Mouse (Mus musculus): ENCODE measurements around the gene Amacr. TPM values are rescaled to one million over a fixed set of nuclear protein-coding genes. Genes with fewer than 3 reads are reported as not detected.

Amacr gene
- polyA plus RNA-seq, 1 experiment: 14.4 TPM

GRCm38 (mm10) chr15:10990411-10990810 lies 8.9 kb downstream of the Amacr start:
- no peak for DNase-seq (ENCODE audit: low spot score)

GRCm38 (mm10) chr15:10991566-10991965 lies 10.0 kb downstream of the Amacr start:
- DNase-seq (ENCODE audit: low spot score): no peak

- DNase-seq (ENCODE audit: low spot score): no peak
Measured at GRCm38 (mm10) chr15:10999832-11000231, 18.3 kb downstream of the Amacr start.

DNA sequence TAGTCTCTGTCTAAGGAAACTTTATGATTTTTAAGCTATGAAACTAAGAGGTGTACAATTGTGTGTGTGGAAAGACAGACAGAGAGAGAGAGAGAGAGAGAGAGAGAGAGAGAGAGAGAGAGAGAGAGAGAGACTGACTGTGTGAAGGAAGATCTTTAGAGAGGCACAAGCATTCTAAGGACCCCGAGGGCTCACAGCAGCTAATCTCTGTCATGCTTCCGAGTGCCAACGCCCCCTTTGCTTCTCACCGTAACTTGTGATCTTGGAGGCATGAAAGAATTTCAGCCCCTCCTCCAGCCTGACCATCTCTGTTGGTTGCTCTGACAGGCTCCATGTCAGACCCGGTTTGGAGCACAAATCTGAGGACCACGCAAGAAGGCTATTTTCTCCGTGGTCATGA lies 18.9 kb downstream of the Amacr start, which contains the start of gene Slc45a2:
Slc45a2 (plus strand) TSS at position 301 of the 400 bp plus-strand sequence.
- DNase-seq (ENCODE audit: low spot score): no peak

- DNase-seq (ENCODE audit: low spot score): no peak
Measured at GRCm38 (mm10) chr15:11003791-11004190, 22.2 kb downstream of the Amacr start.

GRCm38 (mm10) chr15:11004646-11005045 lies 23.1 kb downstream of the Amacr start:
- DNase-seq (ENCODE audit: low spot score): no peak

GRCm38 (mm10) chr15:11008756-11009155 lies 27.2 kb downstream of the Amacr start:
- DNase-seq (ENCODE audit: low spot score): no peak

DNA sequence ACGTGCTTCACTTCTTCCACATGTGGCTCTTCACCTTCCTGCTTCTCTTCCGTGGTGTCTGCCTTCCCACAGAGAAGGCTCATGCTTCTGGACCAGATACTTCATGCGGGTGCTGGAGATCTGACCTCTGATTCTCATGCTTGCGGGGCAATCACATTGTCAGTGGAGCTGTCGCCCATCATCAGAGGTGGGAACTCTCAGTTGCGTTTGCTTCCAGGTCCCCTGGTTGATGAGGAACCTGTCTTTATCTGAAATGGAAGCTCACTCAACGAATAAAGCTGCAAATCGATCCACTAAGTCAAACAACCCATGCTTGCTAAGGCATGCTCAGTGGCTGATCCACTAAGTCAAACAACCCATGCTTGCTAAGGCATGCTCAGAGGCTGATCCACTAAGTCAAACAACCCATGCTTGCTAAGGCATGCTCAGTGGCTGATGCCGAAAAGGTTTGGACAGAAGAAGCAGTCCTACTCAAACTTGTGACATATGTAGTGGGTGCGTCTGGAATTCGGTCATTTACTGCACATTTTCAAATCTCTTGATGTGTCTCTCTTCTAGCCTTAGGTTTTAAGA lies 29.5 kb downstream of the Amacr start:
- no peak for DNase-seq (ENCODE audit: low spot score)

DNA sequence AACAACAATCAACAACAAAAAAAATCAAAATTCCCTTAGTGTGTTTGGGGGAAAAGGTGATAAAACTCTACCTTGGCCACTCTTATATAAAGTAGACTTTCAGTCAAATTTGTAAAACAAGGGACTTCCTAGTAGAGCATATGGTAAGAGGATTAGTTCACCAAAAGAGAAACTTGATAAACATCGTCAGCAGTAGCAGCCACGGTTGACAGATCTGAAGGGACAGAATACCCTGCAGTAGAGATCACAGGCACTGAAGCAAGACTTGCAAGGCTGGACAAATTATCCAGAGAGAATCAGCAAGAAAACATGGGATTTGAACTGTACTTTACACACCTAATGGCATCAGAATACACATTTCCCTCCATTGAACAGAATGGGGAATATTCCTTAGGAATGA lies 33.4 kb downstream of the Amacr start:
- DNase-seq (ENCODE audit: low spot score): no peak

GRCm38 (mm10) chr15:11026801-11027561 lies 45.4 kb downstream of the Amacr start:
- no peak for DNase-seq (ENCODE audit: low spot score)

- DNase-seq (ENCODE audit: low spot score): no peak
Measured at GRCm38 (mm10) chr15:11030188-11030587, 48.6 kb downstream of the Amacr start.

DNA sequence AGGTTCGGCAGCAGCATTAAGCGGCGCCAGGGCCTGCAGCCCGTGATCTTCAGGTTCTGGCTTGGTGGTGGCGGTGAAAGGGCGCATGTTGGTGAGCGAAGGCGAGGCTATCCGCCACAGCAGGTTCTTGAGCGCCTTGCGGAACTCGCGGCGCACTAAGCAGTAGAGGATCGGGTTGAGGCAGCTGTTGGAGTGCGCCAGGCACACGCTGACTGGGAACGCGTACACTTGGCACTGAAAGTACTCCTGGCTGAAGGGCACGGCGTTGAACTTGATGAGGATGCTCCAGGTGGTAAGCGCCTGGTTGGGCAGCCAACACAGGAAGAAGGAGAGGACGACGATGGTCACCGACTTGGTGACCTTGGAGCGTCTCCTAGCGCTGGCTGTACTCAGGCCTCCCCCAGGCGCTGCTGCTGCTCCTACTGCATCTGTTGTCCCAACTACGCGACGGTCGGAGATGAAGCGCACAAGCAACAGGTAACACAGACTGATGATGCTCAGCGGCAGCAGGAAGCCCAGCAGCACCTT lies 54.5 kb downstream of the Amacr start:
- DNase-seq (ENCODE audit: low spot score): no peak

- no peak for DNase-seq (ENCODE audit: low spot score)
Measured at GRCm38 (mm10) chr15:11036535-11037375, 55.2 kb downstream of the Amacr start.

DNA sequence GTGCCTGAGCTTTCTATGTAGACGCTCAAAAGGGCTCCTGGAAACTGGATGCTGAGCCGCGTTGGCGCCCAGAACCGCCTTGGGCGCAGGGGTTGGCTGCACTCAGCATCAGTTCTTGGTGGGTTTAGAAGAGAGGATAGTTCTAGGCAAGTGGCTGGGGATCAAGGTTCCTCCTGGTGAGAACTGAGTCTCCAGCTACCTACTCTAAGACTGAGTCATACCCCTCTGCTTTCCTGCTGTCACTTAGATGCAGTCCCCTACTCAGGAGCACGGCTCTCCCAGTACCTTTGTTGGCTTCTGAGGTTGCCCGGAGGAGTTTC lies 55.8 kb downstream of the Amacr start:
- DNase-seq (ENCODE audit: low spot score): no peak

DNA sequence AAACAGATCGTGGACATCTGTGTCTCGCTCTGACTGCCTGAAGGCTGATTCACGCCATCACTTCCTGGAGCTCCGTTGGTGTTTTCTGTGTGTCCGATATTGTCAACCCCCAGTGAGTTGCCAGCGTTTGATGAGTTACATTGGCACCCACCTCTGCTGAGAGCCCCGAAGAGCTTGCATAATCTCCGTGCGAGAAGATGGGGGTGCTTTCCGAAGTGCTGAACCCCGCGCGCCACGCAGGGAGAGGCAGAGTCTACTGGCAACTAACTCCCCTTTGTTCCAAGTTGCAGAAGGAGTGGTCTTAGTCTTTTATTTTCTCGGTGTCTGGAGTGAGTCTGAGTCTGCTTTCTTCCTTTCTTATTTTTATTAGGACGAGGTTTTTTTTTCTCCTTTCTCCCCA lies 56.2 kb downstream of the Amacr start, which contains the start of gene Rxfp3:
Rxfp3 (minus strand) TSS at position 281 of the 400 bp plus-strand sequence.
- no peak for DNase-seq (ENCODE audit: low spot score)

- DNase-seq (ENCODE audit: low spot score): no peak
Measured at GRCm38 (mm10) chr15:11038476-11038875, 56.9 kb downstream of the Amacr start.

DNA sequence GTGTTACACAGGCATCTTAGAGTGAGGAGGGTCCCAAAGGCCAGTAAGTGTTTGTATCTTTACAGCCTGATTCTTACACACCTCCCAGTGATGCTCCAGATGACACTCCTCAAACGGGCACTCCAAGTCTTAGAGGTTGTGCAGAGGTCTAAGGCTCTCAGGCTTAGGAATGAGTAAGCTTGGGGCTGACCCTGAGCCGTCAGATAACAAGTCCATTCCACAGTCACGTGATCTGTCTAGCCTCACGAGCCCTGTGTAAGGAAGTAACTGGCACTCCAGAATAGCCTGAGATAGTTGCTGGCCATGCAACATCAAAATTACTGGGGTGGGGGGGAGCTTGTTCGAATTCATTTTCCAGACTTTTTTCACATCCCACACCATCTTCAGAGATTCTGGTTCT lies 58.5 kb downstream of the Amacr start:
- DNase-seq (ENCODE audit: low spot score): no peak

GRCm38 (mm10) chr15:11041229-11041628 lies 59.7 kb downstream of the Amacr start:
- no peak for DNase-seq (ENCODE audit: low spot score)

GRCm38 (mm10) chr15:11042828-11043227 lies 61.3 kb downstream of the Amacr start:
- no peak for DNase-seq (ENCODE audit: low spot score)
